Mouse (Mus musculus): Measurements from ENCODE around the gene Cel.
A peak's percentile ranks its signal among the peaks of the same experiment; 100 is the strongest.

Cel gene

DNA sequence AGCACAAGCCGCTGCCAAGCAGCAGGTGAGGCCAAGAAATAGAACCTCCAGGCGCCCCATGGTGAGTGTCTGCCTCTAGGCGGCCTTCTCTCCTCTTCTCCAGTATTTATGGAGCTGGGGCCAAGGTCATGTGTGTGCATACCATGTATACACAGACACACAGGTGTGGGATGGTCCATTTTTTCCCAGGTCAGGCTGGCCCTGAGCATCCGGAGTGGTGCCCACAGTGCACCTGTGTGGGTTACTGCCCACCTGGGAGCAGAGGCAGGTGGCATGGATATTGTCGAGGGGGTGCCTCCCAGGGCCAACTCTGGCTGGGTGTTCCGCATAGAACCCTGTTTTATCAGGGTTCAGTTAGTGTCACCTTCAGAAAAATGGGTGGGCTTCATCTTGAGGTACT lies at the start of gene Cel:
Gene Cel (minus strand): TSS at position 101 of the 400 bp plus-strand sequence.
- DNase-seq, result no peak

DNA sequence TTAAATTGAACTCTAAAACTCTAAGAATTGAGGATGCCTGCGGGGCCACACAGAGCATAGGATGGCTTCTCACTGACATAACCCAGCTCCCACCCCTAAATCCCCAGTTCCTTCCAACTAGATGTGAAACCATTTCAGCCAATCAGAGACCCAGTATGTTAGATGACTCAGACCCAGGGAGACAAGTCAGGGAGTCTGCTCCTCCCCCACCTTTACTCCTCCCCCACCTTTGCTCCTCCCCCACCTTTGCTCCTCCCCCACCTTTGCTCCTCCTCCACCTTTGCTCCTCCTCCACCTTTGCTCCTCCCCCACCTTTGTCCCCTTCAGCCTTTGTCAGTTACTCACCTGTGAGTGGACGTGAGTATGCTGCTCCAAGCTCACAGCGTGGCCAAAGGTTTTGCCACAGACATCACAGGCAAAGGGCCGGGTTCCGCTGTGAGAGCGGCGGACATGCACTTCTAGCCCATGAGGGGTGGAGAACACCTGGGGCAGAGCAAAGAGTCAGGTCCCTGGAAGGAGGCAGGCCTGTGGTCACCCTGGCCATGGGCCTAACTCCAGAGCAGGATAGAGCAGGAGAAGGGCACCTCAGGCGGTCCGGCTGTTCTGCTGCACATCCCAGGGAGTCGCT lies 49.3 kb upstream of the Cel start:
- no peak for DNase-seq

DNA sequence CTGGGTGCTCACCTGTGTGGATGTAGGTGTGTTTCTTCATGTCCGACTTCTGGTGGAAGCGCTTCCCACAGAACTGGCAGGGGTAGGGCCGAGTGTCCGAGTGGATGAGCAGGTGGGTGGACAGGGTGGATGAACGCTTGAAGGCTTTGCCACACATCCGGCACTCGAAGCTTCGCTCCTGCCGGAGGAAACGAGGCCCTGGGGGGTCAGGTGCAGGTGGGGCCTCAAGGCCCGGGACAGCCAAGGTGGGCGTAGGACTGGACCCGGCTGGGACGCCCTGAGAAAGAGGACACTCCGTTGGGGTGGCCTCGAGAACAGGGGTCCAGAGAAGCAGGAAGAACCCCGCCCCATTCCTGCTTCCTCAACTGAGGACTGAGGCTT lies 48.2 kb upstream of the Cel start:
- no peak for DNase-seq

DNA sequence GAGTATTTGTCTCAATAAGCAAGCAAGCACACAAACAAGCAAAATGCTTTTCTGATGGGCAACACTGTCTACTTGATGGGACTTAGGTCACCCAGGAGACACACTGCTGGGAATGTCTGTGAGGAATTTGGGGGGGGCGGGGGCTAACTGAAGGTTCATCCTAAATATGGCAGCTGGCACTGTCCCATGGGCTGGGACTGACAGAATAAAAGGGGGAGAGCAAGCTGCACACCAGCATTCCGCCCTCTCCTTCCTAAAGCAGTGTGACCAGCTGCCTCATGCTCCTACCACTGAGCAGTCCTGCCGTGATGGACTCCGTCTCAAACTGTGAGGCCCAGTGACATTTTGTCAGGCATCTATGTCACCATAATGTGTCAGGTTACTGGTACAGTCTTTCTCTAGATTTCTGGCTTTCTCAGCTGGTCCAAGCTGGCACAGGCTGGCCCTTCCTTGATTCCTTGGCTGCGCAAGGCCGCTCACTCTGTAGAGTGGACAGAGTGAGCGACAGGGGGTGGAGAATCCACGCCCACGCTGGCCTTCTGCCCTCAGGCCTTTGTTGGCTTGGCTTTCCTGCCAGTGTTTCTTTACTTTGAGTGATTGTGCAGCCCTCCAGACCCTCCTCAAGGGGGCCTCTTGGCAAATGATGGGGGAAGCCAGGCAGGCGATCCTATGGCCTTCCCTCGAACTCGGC lies 47.7 kb upstream of the Cel start:
- no peak for DNase-seq

DNA sequence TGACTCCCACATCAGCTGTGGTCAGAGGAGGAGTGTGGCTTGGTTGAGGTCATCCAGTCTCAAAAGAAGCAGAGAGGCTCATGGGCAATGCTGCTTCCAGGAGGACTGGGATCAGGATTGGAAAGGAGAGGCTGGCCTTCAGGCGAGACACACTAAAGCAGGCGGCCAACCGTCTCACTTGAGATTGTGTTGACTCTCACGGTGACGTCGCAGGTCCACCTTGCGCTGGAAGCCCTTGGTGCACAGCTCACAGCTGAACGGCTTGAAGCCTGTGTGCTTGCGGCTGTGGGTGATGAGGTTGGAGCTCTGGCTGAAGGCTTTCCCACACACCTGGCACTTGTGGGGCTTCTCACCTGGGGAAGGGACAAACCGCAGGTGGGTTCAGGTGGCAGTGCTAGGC lies 46.6 kb upstream of the Cel start:
- no peak for DNase-seq

DNA sequence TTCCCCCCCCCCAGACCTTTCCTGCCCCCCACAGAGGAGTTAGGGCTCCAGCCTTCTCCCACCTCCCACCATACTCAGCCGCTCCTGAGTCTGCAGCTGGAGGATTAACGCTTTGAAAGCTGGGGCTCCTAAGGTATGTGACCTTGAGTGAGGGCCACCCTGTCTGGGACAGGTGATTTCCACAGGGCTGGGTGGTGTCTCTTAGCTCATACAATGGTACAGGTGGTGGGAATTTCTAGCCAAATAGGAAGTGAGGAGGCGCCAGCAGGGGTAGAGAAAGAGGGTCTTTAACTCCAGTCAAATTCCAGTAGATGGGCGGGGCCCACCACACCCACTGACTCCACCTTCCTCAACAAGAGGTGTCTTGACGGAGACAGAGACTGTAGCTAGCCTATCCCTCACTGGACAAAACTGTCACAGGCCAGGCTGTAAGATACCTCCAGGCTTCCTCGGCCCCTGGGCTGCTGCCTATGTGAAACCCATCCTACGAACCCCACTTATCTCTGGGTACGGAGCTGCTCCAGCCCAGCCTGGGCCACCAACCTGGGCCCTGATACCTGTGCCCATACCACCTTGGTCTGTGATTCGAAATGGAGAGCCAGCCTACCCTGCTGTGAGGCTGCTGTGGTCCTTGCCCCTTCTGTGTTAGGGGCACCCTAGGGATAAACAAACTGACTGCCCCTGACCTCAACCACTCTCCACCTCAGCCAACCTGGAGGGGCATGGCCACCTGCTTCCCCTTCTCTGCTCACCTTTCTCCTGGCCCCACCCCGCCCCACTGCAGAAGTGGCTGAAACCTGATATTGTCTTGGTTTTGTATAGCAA lies 44.4 kb upstream of the Cel start:
- no peak for DNase-seq

DNA sequence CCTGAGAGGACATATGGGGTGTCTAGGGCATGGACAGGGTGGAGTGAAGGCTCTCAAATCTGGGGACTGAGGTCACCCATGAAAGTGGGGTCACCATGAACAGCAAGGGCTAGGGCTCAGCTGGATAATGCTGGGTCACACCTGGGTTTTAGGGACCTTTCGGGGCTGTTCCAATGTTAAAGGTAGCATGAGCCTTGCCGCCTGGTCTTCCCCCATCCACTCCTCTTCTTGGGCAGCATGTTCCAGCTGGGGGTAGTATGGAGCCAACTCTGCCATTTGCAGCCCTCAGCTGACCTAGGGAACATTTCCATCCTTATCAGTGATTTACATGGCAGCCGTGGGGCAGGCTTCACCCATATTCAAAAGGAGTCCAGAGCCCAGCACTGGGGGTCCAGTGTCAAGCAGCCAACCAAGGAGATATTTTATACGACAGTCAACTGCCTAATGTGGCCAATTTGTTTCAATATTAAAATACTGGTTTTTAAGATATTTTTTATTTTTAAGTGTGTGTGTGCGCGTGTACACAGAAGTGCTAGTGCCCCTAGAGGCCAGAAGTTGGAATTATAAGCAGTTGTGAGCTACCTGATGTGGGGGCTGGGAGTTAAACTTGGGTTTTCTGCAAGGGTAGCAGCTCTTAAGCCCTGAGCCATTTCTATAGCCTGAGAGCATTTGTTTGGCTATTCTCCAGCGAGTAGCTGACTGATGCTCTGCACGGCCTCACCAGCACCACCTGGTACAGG lies 43.6 kb upstream of the Cel start:
- DNase-seq, result no peak

DNA sequence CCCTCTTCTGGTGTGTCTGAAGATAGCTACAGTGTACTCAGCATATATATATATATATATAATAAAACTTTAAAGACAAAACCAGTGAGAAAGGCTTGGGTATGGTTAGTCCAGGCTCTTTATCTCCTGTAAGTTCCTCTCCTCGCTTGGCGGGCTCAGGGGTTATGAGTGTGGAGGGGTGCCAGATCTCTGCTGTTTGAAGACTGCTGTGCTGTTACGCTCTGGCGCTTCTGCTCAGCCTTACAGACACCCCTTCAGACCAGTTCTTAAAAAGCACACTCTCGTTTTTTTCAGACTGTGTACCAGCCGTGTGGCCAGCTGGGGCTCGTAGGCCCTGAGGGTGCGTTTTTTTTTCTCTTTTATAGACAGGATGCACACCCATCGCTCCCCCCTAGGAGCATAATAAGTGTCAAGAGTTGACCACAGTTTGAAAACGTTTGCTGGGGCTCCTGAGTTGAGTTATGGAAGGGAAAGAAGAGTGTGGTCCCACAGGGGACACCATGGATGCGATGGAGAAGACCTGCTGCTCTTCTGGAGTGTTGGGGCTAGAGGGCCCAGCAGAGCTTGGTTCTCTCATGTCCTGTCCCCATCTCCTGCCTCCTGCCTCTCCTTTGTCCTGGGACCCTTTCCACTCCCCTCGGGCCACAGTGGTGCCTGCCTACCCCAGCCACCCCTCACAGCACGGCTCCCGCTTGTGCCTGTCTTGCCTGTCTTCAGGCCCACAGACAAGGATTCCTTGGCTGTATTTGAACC lies 42.8 kb upstream of the Cel start:
- DNase-seq, result no peak

- no peak for DNase-seq
These were observed 40.3 kb upstream of the Cel start for GRCm38 (mm10) chr2:28603542-28603941.

- no peak for DNase-seq
These were observed 38.8 kb upstream of the Cel start for GRCm38 (mm10) chr2:28601720-28602590.

- DNase-seq, result no peak
These were observed 36.3 kb upstream of the Cel start for GRCm38 (mm10) chr2:28599569-28599900.

DNA sequence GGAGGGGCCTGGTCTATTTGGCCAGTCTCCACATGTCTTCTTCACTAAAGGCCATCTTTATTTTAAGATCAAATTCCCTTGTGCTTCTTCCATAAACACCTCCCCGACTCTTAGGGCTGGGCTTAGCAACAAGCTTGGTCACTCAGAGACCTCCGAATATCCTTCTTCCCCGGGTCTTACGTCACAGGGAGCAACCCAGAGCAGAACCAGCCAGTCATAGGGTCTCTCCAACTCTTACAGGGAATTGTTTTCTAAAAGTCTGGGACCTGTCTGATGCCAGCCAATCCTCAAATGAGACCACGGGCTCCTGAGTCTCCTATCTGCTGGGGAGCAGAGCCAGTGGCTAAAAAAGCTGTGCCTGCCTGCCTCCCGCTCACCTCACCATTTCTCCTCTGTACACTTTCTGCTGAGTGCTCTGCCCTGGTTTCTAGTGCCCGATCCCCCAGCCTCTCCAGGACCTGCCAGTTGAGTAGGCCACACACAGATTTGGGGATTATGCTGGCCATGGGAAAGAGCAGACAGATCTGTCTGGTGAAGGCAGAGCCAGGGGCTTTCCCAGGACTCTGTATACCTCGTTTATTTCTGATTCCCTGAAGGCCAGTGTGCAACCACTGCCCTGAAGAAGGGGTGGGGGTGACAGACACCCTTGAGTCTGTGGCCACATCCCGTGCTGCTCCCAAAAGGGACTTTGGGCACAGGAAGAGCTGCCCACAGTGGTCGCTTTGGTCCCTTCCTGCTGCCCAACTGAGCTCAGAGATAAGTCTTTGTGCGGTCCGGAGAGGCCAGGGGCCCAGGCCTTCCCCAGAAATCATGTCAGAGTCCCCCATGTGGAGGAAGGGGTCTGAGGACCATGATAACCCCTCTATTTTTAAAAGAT lies 35.7 kb upstream of the Cel start:
- DNase-seq, result no peak

DNA sequence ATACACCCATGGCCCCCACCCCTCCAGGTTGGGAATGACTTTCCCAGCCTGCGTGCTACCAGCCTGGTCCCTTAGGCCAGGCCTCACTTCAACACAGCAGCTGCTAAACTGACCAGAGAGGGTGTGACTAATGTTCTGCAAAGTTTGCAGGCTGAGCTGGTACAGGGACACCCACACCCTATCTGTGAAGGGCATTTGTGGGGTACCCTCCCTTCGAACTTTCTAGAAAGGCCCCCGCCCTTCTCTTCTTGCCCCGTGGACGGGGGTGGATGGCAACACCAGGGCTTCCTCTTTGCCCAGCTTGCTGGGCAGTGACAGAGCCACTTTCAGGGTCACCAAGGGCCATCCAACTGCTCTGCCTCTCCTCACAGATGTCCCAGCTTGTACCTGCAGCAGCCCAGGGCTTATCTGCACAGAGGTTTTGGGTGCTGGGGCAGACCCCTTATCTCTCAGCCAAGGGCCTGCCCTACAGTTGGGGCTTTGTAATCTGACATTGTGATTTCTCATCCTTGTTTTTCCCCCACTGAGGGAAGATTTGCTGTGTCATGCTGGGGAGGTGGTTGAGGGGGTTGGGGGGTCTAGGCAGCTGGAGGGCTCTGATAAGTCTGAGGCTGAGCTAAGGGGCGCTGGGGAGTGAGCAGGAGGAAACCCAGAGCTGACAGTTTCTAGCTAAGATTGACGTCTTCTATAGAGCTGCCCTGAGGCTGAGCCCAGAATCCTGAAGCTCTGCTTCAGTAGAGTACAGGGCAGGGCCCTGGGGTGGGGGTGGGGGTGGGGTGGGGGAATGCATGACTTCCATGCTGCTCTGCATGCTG lies 34.7 kb upstream of the Cel start:
- no peak for DNase-seq

GRCm38 (mm10) chr2:28596998-28597397 lies 33.8 kb upstream of the Cel start:
- DNase-seq, result no peak

DNA sequence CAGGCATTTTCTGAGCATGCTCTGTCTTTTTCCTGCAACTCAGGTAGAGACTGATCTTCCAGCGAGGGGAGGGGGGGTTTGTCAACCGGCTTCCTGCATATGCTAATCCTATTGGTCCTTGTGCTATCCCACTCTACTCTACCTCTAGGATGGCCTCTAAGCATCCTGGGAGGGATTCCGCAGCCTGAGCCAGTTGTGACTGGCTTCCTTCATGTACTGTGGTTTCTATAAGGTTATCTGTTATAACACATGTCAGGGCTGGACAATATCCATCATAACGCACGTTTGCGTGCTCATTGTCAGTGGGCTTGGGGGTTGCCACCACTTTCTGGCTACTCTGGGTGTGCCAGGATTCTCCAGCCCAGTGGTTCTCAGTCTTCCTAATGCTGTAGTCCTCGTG lies 32.8 kb upstream of the Cel start:
- no peak for DNase-seq

DNA sequence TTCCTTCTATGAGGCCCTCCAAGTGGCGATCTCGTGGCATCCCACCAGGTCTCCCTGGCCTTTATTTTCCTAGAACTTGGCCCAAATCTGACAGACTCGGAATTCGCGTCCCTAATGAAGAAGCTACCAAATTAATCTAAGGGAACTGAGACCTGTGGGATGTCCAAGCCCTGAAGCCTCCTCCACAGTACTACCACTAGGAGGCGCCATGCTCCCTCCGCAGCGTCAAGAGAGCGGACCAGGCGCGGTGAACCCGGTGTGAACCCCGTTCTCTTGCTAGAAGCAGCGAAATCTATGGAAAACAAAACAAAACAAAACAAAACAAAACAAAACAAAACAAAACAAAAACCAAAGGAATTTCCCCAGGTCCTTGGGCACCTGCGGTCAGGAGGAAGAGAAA lies 29.6 kb upstream of the Cel start:
- peak; percentile 79 to 83 for DNase-seq

- no peak for DNase-seq
These were observed 28.3 kb upstream of the Cel start for GRCm38 (mm10) chr2:28591479-28591878.

- no peak for DNase-seq
These were observed 25.4 kb upstream of the Cel start for GRCm38 (mm10) chr2:28588574-28588973.

DNA sequence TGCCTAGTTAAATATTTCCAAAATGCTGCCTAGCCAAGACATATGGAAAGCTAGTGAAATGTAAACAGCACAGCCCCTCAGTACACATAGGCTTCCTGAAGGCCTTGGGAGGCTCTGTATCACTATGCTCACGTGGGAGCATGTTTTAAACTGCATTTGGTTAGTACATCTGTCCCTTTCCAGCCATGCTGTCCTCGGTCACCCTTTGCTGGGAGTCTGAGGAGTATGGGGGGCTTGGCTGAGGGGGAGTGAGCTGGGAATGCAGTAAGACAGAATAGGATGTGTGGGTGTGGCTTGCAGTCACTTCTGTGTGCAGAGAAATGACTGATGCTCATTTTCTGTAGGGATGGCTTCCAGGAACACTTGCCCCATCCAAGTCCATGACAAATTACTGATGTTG lies 22.5 kb upstream of the Cel start:
- DNase-seq, result no peak
